Mouse (Mus musculus) liver, embryonic 14.5 days (tissue): ENCODE data around the gene Zc3hav1. TPM values are rescaled to one million over a fixed set of nuclear protein-coding genes. Genes with fewer than 3 reads are reported as not detected.

Experiments used
- ATAC-seq: fragments of 200-750 bp; cut with Nextera tagmentation; 2 replicates; pipeline ENCODE4 v1.8.0; 2017; ENCODE audit warnings: moderate number of reproducible peaks, mild to moderate bottlenecking, moderate library complexity; ENCODE audit not compliant: insufficient read depth
- DNase-seq, 3 experiments: peaks; one replicate each; pipeline ENCODE4 v3.0.0-alpha.2; 2012 to 2013; ENCODE audit warnings: low read depth in 3 of 3, low spot score in 3 of 3
- H3K27ac ChIP-seq: fragments of 300-500 bp; sonication (generic); 2 replicates; pipeline ENCODE4 v1.5.1; 2014; ENCODE audit warnings: moderate library complexity, mild to moderate bottlenecking, control low read depth, inconsistent platforms
- H3K27me3 ChIP-seq: fragments of 300-500 bp; sonication (generic); 2 replicates; pipeline ENCODE4 v1.6.1; 2014; ENCODE audit warnings: mild to moderate bottlenecking, low read length, moderate library complexity; ENCODE audit not compliant: control insufficient read depth, insufficient read depth
- H3K36me3 ChIP-seq: fragments of 300-500 bp; sonication (generic); replicated peaks from 2 replicates; pipeline ENCODE4 v1.6.1; 2014; ENCODE audit warnings: low read depth; ENCODE audit not compliant: control insufficient read depth, insufficient read depth
- H3K4me1 ChIP-seq, 2 experiments: fragments of 200-500 bp in 1 of 2; fragments of 300-500 bp in 1 of 2; sonication (generic) in 1 of 2; replicated peaks; 2 replicates each; pipeline ENCODE4 v1.6.1; 2012 to 2014; ENCODE audit warnings: antibody characterized with exemption in 1 of 2, inconsistent platforms in 1 of 2, low read length in 1 of 2; ENCODE audit not compliant: control insufficient read depth in 2 of 2, insufficient read depth in 2 of 2
- H3K4me2 ChIP-seq: fragments of 300-500 bp; sonication (generic); 2 replicates; pipeline ENCODE4 v1.6.1; 2014; ENCODE audit warnings: low read depth, mild to moderate bottlenecking, control low read depth, moderate library complexity
- H3K4me3 ChIP-seq, 2 experiments: fragments of 200-500 bp in 1 of 2; fragments of 300-500 bp in 1 of 2; sonication (generic) in 1 of 2; 2 replicates each; pipeline ENCODE4 v1.5.1; 2012 to 2014; ENCODE audit warnings: low read depth in 2 of 2, low read length in 2 of 2, mild to moderate bottlenecking in 2 of 2, control low read depth in 1 of 2, inconsistent platforms in 1 of 2, moderate library complexity in 1 of 2; ENCODE audit not compliant: insufficient read depth in 1 of 2
- H3K9ac ChIP-seq: fragments of 300-500 bp; sonication (generic); replicated peaks from 2 replicates; pipeline ENCODE4 v1.6.1; 2014; ENCODE audit warnings: mild to moderate bottlenecking, control low read depth, moderate library complexity
- H3K9me3 ChIP-seq: fragments of 300-500 bp; sonication (generic); 2 replicates; pipeline ENCODE4 v1.6.1; 2016; ENCODE audit warnings: low read length, mixed read lengths; ENCODE audit not compliant: control insufficient read depth
- CTCF ChIP-seq: IDR thresholded peaks from 2 replicates; pipeline ENCODE4 v1.5.1; 2016; ENCODE audit warnings: antibody characterized with exemption, low read depth, control low read depth
- EP300 ChIP-seq: IDR thresholded peaks from 2 replicates; pipeline ENCODE4 v1.6.1; 2016; ENCODE audit warnings: antibody characterized with exemption, low read depth
- WGBS: fragments of 180-500 bp; shearing (Covaris S2); extraction: QIAGEN DNeasy Blood & Tissue Kit; methylation state at CpG from one replicate; pipeline ENCODE4 v1.1.7; 2014; ENCODE audit not compliant: insufficient replicate concordance; 5-methylcytosine and 5-hydroxymethylcytosine counted together
- polyA plus RNA-seq, 2 experiments: library from polyadenylated mRNA; depleted of rRNA in 1 of 2; stranded (reverse) in 1 of 2; unstranded in 1 of 2; fragments of >200 nt; fragmentation: Nextera tagmentation in 1 of 2; extraction: Ambion mirVana in 1 of 2; gene quantifications; 2 replicates each; pipeline versions ENCODE4 v1.2.1 to v1.2.3; 2012 to 2014

Zc3hav1 gene
- polyA plus RNA-seq (2012; rRNA removed): 16.5 and 23.0 TPM in 2 replicates
- 17.0 and 18.6 TPM in 2 replicates for polyA plus RNA-seq (2014; fragmentation: Nextera tagmentation; extraction: Ambion mirVana)

- DNase-seq: peak; percentile 87 to 93 (median 90)
- peak within 1 kb of the TSS; percentile 99 for H3K4me2 ChIP-seq
- no peaks in the 10 kb centered on the region for H3K27me3 ChIP-seq
- peak within 1 kb of the TSS; percentile 98 for H3K9ac ChIP-seq
- peak within 1 kb of the TSS; percentile 98 for H3K27ac ChIP-seq
- peak within 1 kb of the TSS; percentile 84 to 85 for H3K4me3 ChIP-seq
- WGBS: under 1% methylated on average over 86 of the region's 87 CpGs
- TF ChIP-seq CTCF (peak; percentile 51), EP300 (peak; percentile 57)
- peaks cover 42 to 47% of the 10 kb centered on the region in 2 experiments for H3K4me1 ChIP-seq
- ATAC-seq: peak; percentile 94
- no peaks in the 10 kb centered on the region for H3K9me3 ChIP-seq
- H3K36me3 ChIP-seq: peaks cover 30% of the 10 kb centered on the region
These were observed at the start of gene Zc3hav1 for GRCm38 (mm10) chr6:38353811-38354722. Zc3hav1 (minus strand) TSS chr6:38354603.

GRCm38 (mm10) chr6:38389671-38390070 lies 35.3 kb upstream of the Zc3hav1 start:
- peak in 2 of 3 experiments; percentile 19 to 31 for DNase-seq
- Histone ChIP-seq H3K9me3 (no peaks in the 10 kb centered on the region), H3K27ac (no peak overlapping the region), H3K9ac (no peak overlapping the region), H3K4me3 (no peak overlapping the region), H3K4me2 (no peak overlapping the region), H3K4me1 (no peaks in the 10 kb centered on the region), H3K27me3 (no peaks in the 10 kb centered on the region), H3K36me3 (no peaks in the 10 kb centered on the region)
- no peak for TF ChIP-seq EP300
- peak; percentile 61 for TF ChIP-seq CTCF
- WGBS: 57% methylated on average over 3 of the region's 3 CpGs
- ATAC-seq: no peak

GRCm38 (mm10) chr6:38381129-38381771 lies 26.8 kb upstream of the Zc3hav1 start, which contains the start of gene Ttc26:
Ttc26 (plus strand) TSS chr6:38381469.
- no peaks in the 10 kb centered on the region for H3K27me3 ChIP-seq
- H3K9me3 ChIP-seq: no peaks in the 10 kb centered on the region
- H3K27ac ChIP-seq: peak within 1 kb of the TSS; percentile 56
- no peaks in the 10 kb centered on the region for H3K36me3 ChIP-seq
- peaks cover 2 to 5% of the 10 kb centered on the region in 2 experiments; a peak in 2 of 4 replicates for H3K4me1 ChIP-seq
- DNase-seq (peak; percentile 82 to 85 (median 83)), ATAC-seq (peak; percentile 93)
- H3K4me2 ChIP-seq: peak within 1 kb of the TSS; percentile 86
- H3K9ac ChIP-seq: peak within 1 kb of the TSS; percentile 84
- TF ChIP-seq EP300 (no peak), CTCF (no peak)
- WGBS: under 1% methylated on average over 26 of the region's 26 CpGs
- peak within 1 kb of the TSS; percentile 65 to 66 for H3K4me3 ChIP-seq

- no peaks in the 10 kb centered on the region for H3K9me3 ChIP-seq
- no peaks in the 10 kb centered on the region for H3K27me3 ChIP-seq
- H3K36me3 ChIP-seq: no peaks in the 10 kb centered on the region
- no peak for TF ChIP-seq EP300
- TF ChIP-seq CTCF: no peak
- DNase-seq (no peak), ATAC-seq (no peak)
- H3K4me1 ChIP-seq: peaks cover 2 to 5% of the 10 kb centered on the region in 2 experiments; a peak in 2 of 4 replicates
- WGBS: 4% methylated on average over 4 of the region's 4 CpGs
- H3K4me2 ChIP-seq: peak overlapping the region; percentile 86
- H3K4me3 ChIP-seq: peak overlapping the region; percentile 65 to 66
- peak overlapping the region; percentile 84 for H3K9ac ChIP-seq
- peak overlapping the region; percentile 56 for H3K27ac ChIP-seq
These were observed 26.3 kb upstream of the Zc3hav1 start for GRCm38 (mm10) chr6:38380764-38381128.

- no peak for TF ChIP-seq CTCF
- TF ChIP-seq EP300: no peak
- no peak overlapping the region for H3K4me3 ChIP-seq
- H3K27me3 ChIP-seq: no peaks in the 10 kb centered on the region
- H3K9ac ChIP-seq: no peak overlapping the region
- no peak for DNase-seq
- H3K4me2 ChIP-seq: no peak overlapping the region
- H3K36me3 ChIP-seq: no peaks in the 10 kb centered on the region
- WGBS: 61% methylated on average over 1 of the region's 1 CpGs
- no peak for ATAC-seq
- no peaks in the 10 kb centered on the region for H3K4me1 ChIP-seq
- no peak overlapping the region for H3K27ac ChIP-seq
- no peaks in the 10 kb centered on the region for H3K9me3 ChIP-seq
These were observed 19.9 kb upstream of the Zc3hav1 start for GRCm38 (mm10) chr6:38374271-38374670.
